Mouse (Mus musculus) heart, embryonic 14.5 days (tissue): Measurements from ENCODE around the gene Ccdc148. TPM values are rescaled to one million over a fixed set of nuclear protein-coding genes. Genes with fewer than 3 reads are reported as not detected.
A peak's percentile ranks its signal among the peaks of the same experiment; 100 is the strongest.

Experiments
- ATAC-seq: fragments of 200-750 bp; cut with Nextera tagmentation; 2 replicates; pipeline ENCODE4 v1.8.0; 2017; ENCODE audit warnings: low read depth, moderate TSS enrichment; ENCODE audit not compliant: insufficient number of reproducible peaks, insufficient read depth, low FRiP score
- H3K27ac ChIP-seq, 2 experiments: fragments of 200-500 bp in 1 of 2; fragments of 300-500 bp in 1 of 2; sonication (generic) in 1 of 2; replicated peaks in 1 of 2; 2 replicates each; pipeline ENCODE4 v1.5.1; 2012 to 2014; ENCODE audit warnings: low read depth in 2 of 2, low read length in 2 of 2, control low read depth in 1 of 2, mild to moderate bottlenecking in 1 of 2, mixed read lengths in 1 of 2; ENCODE audit not compliant: control insufficient read depth in 1 of 2, insufficient read depth in 1 of 2
- H3K27me3 ChIP-seq: fragments of 300-500 bp; sonication (generic); 2 replicates; pipeline ENCODE4 v1.6.1; 2014; ENCODE audit warnings: mild to moderate bottlenecking, low read length, control low read depth; ENCODE audit not compliant: control insufficient read depth, insufficient read depth
- H3K36me3 ChIP-seq: fragments of 300-500 bp; sonication (generic); 2 replicates; pipeline ENCODE4 v1.6.1; 2014; ENCODE audit warnings: mild to moderate bottlenecking, control low read depth, low read length, mixed read lengths; ENCODE audit not compliant: control insufficient read depth, insufficient read depth
- H3K4me1 ChIP-seq, 2 experiments: fragments of 200-500 bp in 1 of 2; fragments of 300-500 bp in 1 of 2; sonication (generic) in 1 of 2; 2 replicates each; pipeline ENCODE4 v1.6.1; 2012 to 2014; ENCODE audit warnings: low read length in 2 of 2, control low read depth in 1 of 2, mixed read lengths in 1 of 2; ENCODE audit not compliant: control insufficient read depth in 2 of 2, insufficient read depth in 2 of 2
- H3K4me2 ChIP-seq: fragments of 300-500 bp; sonication (generic); 2 replicates; pipeline ENCODE4 v1.6.1; 2014; ENCODE audit warnings: mild to moderate bottlenecking, low read length
- H3K4me3 ChIP-seq, 2 experiments: fragments of 200-500 bp in 1 of 2; fragments of 300-500 bp in 1 of 2; sonication (generic) in 1 of 2; 2 replicates each; pipeline ENCODE4 v1.5.1; 2012 to 2014; ENCODE audit warnings: low read length in 2 of 2, mild to moderate bottlenecking in 2 of 2, control low read depth in 1 of 2, low read depth in 1 of 2, moderate library complexity in 1 of 2; ENCODE audit not compliant: control insufficient read depth in 1 of 2, insufficient read depth in 1 of 2
- H3K9ac ChIP-seq: fragments of 300-500 bp; sonication (generic); 2 replicates; pipeline ENCODE4 v1.6.1; 2014; ENCODE audit warnings: mild to moderate bottlenecking, low read length
- H3K9me3 ChIP-seq: fragments of 300-500 bp; sonication (generic); 2 replicates; pipeline ENCODE4 v1.6.1; 2016; ENCODE audit warnings: low read length, control low read depth; ENCODE audit not compliant: control insufficient read depth
- WGBS: fragments of 180-500 bp; shearing (Covaris S2); extraction: QIAGEN DNeasy Blood & Tissue Kit; methylation state at CpG from one replicate; pipeline ENCODE4 v1.1.7; 2014; 5-methylcytosine and 5-hydroxymethylcytosine counted together
- polyA plus RNA-seq: library from polyadenylated mRNA; unstranded; fragments of >200 nt; fragmentation: Nextera tagmentation; extraction: Ambion mirVana; gene quantifications from 2 replicates; pipeline ENCODE4 v1.2.1, GENCODE M21; 2014

Gene Ccdc148
- polyA plus RNA-seq, 1 experiment from 2014 or later: 1.1 TPM

- peaks cover 12 to 21% of the 10 kb centered on the region in 2 experiments for H3K4me1 ChIP-seq
- peak overlapping the region; percentile 68 for H3K4me2 ChIP-seq
- H3K36me3 ChIP-seq: no peaks in the 10 kb centered on the region
- 21% methylated on average over 14 of the region's 14 CpGs for WGBS
- peak overlapping the region in 1 of 2 experiments; percentile 41; a peak in 1 of 4 replicates for H3K27ac ChIP-seq
- H3K9ac ChIP-seq: peak overlapping the region; percentile 56
- no peak for ATAC-seq
- peak overlapping the region in 1 of 2 experiments; percentile 25; a peak in 2 of 4 replicates for H3K4me3 ChIP-seq
- no peaks in the 10 kb centered on the region for H3K9me3 ChIP-seq
- no peaks in the 10 kb centered on the region for H3K27me3 ChIP-seq
Measured at GRCm38 (mm10) chr2:58906814-58907516, 253.5 kb downstream of the Ccdc148 start.

GRCm38 (mm10) chr2:58905057-58905456 is 255.4 kb downstream of the Ccdc148 start:
- Histone ChIP-seq H3K4me1 (peaks cover 12 to 18% of the 10 kb centered on the region in 2 experiments), H3K27me3 (no peaks in the 10 kb centered on the region), H3K27ac (no peak overlapping the region), H3K4me3 (no peak overlapping the region), H3K9ac (no peak overlapping the region), H3K4me2 (no peak overlapping the region), H3K36me3 (no peaks in the 10 kb centered on the region), H3K9me3 (no peaks in the 10 kb centered on the region)
- 50% methylated on average over 4 of the region's 4 CpGs for WGBS
- ATAC-seq: no peak

- ATAC-seq: no peak
- Histone ChIP-seq H3K27ac (no peak overlapping the region), H3K9me3 (no peaks in the 10 kb centered on the region), H3K4me3 (no peak overlapping the region), H3K4me1 (no peaks in the 10 kb centered on the region), H3K9ac (no peak overlapping the region), H3K36me3 (no peaks in the 10 kb centered on the region), H3K27me3 (no peaks in the 10 kb centered on the region), H3K4me2 (no peak overlapping the region)
- WGBS: 60% methylated on average over 3 of the region's 3 CpGs
Measured at GRCm38 (mm10) chr2:58879876-58880275, 280.6 kb downstream of the Ccdc148 start.

GRCm38 (mm10) chr2:58859134-58859533 is 301.3 kb downstream of the Ccdc148 start, which contains the start of gene Gm11099:
TSS of gene Gm11099 (plus strand) at chr2:58859434.
- Histone ChIP-seq H3K9ac (no peak within 1 kb of the TSS), H3K4me2 (no peak within 1 kb of the TSS), H3K9me3 (no peaks in the 10 kb centered on the region), H3K27ac (no peak within 1 kb of the TSS), H3K36me3 (no peaks in the 10 kb centered on the region), H3K27me3 (no peaks in the 10 kb centered on the region), H3K4me1 (no peaks in the 10 kb centered on the region), H3K4me3 (no peak within 1 kb of the TSS)
- no peak for ATAC-seq
- 84% methylated on average over 5 of the region's 5 CpGs for WGBS

- Histone ChIP-seq H3K27me3 (no peaks in the 10 kb centered on the region), H3K9me3 (0 out of 2 replicates have a peak, but pooled peaks cover 2% of the 10 kb centered on the region), H3K36me3 (no peaks in the 10 kb centered on the region), H3K27ac (no peak overlapping the region), H3K4me2 (no peak overlapping the region), H3K4me1 (no peaks in the 10 kb centered on the region), H3K9ac (no peak overlapping the region), H3K4me3 (no peak overlapping the region)
- ATAC-seq: no peak
- 43% methylated on average over 10 of the region's 10 CpGs for WGBS
Measured at GRCm38 (mm10) chr2:58844499-58844898, 316.0 kb downstream of the Ccdc148 start.

- Histone ChIP-seq H3K4me1 (no peaks in the 10 kb centered on the region), H3K27ac (no peak overlapping the region), H3K4me3 (no peak overlapping the region), H3K9me3 (0 out of 2 replicates have a peak, but pooled peaks cover 2% of the 10 kb centered on the region), H3K4me2 (no peak overlapping the region), H3K27me3 (no peaks in the 10 kb centered on the region), H3K36me3 (no peaks in the 10 kb centered on the region), H3K9ac (no peak overlapping the region)
- ATAC-seq: no peak
- WGBS: 74% methylated on average over 4 of the region's 4 CpGs
Measured at GRCm38 (mm10) chr2:58842443-58842842, 318.0 kb downstream of the Ccdc148 start.

GRCm38 (mm10) chr2:58841021-58841420 is 319.5 kb downstream of the Ccdc148 start:
- H3K4me2 ChIP-seq: no peak overlapping the region
- WGBS: 77% methylated on average over 3 of the region's 3 CpGs
- no peak for ATAC-seq
- no peak overlapping the region for H3K4me3 ChIP-seq
- H3K36me3 ChIP-seq: no peaks in the 10 kb centered on the region
- H3K9me3 ChIP-seq: 0 out of 2 replicates have a peak, but pooled peaks cover 2% of the 10 kb centered on the region
- no peaks in the 10 kb centered on the region for H3K27me3 ChIP-seq
- H3K27ac ChIP-seq: no peak overlapping the region
- H3K4me1 ChIP-seq: no peaks in the 10 kb centered on the region
- no peak overlapping the region for H3K9ac ChIP-seq
